Mouse (Mus musculus) common myeloid progenitor, adult 5-6 weeks (primary cell): ENCODE results near the gene Chd4. TPM values are rescaled to one million over a fixed set of nuclear protein-coding genes. Genes with fewer than 3 reads are reported as not detected.
A peak's percentile ranks its signal among the peaks of the same experiment; 100 is the strongest.

Experiments
- ATAC-seq: replicated peaks from 2 replicates; pipeline ENCODE4 v1.8.0; 2016; ENCODE audit warnings: low read depth, mild to moderate bottlenecking, moderate TSS enrichment, inconsistent platforms; ENCODE audit not compliant: poor library complexity, severe bottlenecking
- total RNA-seq: library from RNA; stranded (forward); fragments of 200-1000, 187-1606 nt; gene quantifications from 2 replicates; pipeline ENCODE4 v1.2.3, GENCODE M21; 2017

The Chd4 gene
- total RNA-seq, 1 experiment from 2014 or later = 506 TPM

DNA sequence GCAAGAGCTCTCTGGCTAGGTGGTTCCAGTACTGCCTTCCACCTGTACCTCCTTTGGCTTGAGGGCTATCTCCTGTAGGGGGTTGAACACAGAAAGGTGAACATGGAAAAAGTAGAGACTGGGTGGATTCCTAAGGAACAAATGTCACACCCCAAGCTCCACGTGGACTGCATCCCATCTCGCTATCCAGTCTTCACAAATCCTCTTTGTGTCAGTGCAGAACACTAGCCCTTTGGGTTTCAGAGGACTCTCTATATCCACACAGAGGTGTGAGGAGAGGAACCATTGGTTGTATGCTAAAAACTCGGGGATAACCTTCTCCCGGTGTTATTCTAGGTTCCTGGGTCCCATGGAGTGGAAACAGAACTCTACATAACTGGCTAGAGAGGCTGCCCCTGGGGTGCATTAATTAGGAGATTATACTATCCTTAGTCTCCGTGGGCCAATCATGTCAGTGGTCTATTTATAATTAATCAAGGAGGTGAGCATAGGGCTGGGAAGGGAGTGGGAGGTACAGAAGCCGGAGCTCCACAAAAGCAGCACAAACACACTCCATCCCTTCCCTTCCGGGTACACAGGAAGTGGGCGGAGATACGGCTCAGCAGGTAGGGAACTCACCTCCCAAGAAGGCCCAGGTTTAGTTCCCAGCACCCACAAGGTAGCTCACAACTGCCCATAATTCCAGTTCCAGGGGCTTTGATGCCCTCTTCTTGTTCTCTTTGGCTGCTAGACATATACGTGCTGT lies 5.3 kb upstream of the Chd4 start:
- ATAC-seq = no peak

DNA sequence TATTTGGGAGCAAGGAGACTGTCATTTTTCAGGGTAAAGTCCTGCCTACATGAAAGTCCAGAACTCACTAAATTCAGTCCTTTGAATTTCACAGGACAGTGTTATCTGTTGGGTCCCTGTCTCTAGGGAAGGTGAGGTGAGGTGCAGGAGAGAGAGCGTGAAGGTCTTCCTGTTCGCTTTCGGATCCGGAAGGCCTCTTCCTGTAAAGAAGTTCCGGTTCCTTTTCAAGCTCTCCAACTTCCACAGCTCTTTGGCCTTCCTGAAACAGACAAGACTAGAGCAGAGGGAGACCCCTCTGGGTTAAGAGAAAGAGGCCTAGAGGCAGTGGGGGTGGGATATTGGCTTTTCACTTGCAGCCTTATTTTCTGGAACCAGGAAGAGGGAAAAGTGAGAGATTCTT lies 3.4 kb upstream of the Chd4 start:
- no peak for ATAC-seq

DNA sequence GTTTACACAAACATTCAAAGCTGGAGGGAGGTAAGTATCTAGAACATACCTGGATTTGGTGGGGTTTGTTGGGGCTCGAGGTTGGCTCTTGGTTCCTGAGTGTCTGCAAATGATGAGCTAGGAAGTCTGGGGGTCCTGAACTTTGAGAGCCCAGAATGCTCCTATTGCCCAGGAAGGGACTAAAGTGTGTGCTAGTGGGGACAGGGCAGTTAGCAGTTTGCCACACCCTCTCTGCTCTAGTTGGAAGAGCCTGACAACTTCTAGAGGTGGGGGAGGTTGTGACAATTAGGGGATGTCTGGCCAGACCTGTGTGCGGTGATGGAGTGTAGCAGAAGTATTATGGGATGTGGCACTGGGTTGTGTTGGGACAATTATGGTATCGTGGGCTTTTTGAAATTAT lies 938 bp upstream of the Chd4 start:
- ATAC-seq = no peak

DNA sequence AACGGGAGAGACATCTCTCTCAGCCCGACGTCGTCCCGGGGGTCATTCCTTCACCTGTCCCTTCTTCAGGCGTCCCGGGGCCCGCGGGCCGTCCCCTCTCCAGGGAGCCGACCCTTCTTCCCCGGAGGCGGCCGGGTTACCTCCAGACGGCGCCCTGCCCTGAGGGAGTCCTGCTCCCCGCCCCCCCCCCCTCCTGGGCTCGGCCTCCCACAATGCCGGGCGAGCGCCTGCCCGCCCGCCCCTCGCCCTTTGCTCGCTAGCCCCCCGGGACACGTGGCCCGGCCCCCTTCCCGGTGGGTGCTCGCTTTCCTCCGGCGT lies 457 bp downstream of the Chd4 start:
- ATAC-seq = no peak

DNA sequence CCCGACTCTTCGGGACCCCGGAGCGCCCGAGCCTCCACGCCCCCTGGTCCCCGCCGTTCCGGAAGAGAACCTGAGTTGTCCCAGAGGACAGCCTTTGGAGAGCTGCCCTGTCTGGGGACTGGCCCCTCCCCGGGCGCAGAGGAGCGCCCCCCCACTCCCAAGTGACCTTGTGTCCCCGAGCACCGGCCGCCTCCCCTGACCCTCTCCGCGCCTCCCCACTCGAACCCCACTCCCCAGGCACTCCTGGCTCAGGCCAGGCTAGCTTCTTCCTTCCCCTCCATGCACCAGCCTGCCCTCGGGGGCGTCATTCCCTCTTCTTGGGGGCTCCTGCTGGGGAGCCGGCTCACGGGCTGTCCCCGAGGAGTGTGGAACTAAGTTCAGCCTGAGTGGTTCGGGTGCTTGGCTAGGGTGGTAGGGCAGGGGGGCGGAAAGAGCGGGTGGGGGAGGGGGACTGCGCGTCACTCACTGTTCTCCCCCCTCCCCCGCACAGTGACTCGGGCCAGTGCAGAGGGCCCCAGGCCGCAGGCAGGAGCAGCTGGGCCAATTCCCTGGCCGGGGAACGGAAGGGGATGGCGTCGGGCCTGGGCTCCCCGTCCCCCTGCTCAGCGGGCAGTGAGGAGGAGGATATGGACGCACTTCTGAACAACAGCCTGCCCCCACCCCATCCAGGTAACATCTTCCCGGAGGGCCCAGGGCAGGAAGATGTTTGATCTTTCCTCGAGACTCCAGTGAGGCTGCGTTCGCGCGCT lies 990 bp downstream of the Chd4 start:
- no peak; the same call in 1 of the 2 replicates for ATAC-seq

DNA sequence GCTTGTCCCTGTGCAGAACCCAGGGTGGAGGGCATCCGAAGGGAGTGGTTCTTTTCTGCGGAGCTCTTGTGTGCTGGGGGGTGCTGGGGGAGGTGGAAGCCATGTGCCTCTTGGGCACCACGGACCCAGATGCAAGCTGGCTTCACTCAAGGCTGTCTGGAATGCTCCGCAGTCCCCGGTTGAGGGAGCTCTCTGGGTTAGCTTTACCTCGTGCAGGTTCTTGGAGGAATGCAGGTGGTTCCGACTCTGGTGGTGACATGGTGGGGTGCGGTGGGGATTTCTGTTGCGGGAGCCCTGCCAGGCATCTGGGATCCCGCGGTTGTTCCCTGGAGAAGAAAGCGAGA lies 1.5 kb downstream of the Chd4 start:
- no peak for ATAC-seq

DNA sequence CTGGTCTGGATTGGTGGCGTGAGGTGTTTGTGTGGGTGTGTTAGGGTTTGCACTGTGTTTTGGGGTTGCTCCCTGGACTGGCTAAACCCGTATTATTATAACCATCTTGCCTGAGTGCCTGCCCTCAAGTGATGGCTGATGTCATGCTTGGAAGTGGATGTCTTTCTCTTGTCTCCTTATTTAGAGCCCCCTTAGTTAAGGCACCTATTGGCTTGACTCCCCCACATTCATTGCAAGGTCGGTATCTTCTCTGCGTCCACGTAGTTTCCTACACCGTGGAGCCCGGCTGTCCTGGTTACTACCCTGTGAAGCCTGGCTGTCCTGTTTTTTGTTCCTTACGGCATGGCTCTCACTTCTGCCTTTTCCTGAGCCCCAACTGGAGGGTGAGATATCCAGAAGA lies 2.2 kb downstream of the Chd4 start:
- ATAC-seq = no peak

DNA sequence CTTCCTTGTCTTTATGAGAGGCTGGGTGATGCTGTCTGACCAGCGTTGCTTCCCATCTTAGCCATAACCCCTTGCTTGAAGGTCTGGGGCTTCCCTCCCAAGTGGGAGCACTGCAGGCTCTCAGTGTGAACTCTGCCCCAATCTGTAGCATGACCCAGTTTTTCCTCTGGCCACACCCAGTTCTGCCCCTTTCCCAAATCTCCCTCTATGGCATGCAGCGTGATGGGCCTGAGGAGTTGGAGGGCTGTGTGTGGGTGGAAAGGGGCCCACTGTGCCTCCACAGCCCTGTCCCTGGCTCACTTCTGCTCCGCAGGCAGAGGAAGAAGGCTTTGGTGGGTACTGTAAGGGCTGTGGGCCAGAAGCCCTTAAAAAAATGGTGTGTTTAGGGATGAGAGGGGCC lies 2.7 kb downstream of the Chd4 start:
- no peak for ATAC-seq

DNA sequence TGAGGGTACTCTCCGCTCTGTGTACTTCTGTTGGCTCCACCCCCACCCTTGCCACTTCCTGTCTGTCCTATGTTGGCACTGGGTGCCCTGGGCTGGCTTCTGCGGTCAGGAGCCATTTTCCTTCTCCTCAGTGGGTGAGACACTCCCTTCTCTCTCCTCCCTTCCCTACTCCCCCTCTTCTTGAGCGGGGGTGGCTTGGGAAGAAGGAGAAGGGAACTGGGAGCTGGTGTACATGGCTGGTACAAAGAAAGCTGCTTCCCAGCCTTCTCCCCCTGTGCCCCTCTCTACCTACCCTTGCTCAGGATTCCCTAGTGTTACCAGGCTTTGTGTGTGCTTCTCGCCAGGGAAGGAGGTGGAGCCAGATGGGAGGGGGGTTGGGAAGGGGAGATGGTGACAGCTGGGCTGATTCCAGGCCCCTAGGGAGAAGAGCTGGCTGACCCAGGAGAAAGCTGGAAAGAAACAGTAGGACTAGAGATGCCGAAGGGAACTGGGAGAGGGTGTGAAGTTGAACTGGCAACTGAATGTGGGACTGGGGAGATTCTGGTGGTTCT lies 3.7 kb downstream of the Chd4 start:
- ATAC-seq = peak; percentile 58

DNA sequence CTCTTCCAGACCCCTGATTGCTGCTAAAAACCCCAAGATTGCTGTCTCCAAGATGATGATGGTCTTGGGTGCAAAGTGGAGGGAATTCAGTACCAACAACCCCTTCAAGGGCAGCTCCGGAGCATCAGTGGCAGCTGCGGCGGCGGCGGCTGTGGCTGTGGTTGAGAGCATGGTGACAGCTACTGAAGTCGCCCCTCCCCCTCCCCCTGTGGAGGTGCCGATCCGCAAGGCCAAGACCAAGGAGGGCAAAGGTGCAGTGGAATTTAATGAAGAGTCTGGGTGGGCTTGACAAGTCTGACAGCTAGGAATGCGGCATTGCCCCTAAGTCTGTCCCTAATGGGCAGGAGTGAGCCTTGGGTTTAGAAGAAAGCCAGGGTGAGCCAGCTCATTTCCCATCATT lies 5.7 kb downstream of the Chd4 start:
- no peak for ATAC-seq

DNA sequence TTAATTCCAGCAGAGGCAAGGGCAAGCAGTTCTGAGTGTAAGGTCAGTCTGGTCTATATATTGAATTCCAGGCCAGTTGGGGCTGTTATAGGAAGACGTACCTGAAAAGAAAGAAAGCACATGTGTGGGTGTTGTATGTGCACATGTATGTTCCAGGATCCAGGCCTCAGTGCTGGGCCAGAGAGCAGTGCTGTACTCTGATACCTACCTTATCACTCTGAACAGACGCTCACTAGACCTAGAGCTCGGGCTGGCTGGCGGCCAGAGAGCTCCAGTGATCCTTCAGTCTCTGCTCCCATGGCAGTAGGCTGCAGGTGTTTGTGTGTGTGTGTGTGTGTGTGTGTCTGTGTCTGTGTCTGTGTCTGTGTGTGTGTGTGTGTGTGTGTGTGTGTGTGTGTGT lies 8.4 kb downstream of the Chd4 start:
- ATAC-seq = peak; percentile 68

DNA sequence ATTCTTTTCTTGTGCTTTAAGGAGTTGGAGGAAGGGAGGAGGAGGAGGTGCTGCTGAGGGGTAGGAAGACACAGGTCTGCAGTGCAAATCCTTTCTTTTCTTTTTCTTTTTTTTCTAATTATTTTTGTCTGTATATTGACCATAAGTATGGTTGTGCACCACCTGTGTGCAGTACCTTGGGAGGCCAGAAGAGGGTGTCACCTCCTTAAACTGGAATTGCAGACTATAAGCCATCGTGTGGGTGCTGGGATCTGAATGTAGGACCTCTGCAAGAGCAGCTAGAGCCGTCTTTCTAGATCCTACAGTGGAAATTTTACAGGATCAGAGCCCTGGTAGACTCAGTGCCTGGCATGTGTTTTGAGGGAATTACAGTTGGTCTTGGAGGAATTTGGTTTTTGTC lies 11.9 kb downstream of the Chd4 start:
- no peak for ATAC-seq

DNA sequence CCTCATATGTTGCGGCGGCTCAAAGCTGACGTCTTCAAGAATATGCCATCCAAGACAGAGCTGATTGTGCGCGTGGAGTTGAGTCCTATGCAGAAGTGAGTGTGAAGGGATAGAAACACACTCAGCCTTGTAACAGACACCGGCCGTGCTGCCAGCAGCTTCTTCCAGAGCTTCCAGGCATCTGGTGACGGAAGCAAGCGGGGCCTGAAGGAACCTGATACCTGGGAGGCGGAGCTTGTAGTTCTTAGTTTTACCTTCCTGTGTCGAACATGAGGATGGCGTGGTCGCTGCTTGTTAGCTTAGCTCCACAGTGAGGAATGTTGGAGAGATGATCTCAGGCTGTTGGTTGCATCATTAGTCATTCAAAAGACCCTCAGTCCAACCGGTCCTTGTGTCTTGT lies 13.6 kb downstream of the Chd4 start:
- ATAC-seq = no peak

DNA sequence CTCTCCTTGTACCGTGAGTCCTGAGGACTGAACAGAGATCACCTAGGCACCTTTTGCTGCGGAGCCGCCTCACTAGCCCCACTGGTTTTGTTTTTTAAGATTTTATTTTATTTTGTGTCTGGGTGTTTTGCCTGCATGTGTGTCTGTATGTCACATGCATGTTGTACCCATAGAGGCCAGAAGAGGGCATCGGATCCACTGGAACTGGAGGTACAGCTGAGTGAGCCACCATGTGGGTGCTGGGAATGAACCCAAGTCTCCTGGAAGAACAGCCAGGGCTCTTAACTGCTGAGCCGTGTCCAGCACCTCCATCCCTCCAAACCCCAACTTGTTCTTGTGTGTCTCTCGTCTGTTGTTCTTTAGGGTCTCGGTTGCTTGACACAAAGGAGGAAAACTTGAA lies 15.1 kb downstream of the Chd4 start:
- ATAC-seq = peak; percentile 55

DNA sequence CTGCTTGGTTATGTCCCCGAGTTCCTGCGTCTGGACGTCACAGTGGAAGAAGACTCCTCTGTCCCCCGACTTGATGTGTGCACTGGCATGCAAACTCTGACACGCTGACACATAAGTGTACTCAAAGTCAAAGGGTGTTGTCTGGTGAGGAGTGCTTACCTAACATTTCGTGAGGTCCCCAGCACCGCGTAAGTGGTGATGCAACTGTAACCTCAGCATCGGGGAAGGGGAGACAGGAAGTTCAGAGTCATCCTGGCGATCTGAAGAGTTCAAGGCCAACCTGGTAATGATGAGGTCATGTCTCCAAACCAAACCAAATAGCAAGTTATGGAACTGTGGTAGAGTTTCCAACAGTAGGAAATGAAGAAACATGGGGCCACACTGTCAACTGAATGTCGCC lies 16.8 kb downstream of the Chd4 start:
- peak; percentile 31; the same call in 1 of the 2 replicates for ATAC-seq

DNA sequence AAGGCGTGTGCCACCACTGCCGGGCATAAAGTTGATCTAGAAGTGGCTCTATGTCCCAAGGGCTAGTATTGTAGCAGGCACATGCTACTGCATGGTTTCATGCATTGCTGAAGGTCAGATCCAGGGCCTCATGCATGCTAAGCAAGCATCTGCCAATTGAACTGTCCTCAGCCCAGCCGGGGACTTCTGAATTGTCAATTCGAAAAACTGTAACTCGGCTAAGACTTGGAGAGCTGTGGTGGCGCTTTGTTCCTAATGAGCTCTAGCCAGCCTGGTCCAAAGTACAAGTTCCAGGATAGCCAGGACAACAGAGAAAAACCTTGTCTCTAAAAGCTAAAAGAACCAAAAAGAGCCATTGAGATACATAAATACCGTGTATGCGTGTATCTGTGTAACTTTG lies 23.6 kb downstream of the Chd4 start:
- no peak for ATAC-seq

DNA sequence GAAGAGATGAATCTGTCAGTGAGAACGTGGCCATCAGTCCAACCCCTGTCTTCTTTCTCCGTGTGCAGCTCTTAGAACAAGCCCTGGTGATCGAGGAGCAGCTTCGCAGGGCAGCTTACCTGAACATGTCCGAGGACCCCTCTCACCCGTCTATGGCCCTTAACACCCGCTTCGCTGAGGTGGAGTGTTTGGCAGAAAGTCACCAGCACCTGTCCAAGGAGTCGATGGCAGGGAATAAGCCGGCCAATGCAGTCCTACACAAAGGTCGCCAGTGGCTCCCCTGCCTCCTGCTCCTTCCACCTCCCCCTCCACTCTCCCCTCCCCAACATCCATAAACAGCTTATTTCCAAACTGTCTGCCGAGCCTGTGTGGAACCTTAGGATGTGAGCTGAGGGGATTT lies 32.9 kb downstream of the Chd4 start:
- ATAC-seq = no peak

DNA sequence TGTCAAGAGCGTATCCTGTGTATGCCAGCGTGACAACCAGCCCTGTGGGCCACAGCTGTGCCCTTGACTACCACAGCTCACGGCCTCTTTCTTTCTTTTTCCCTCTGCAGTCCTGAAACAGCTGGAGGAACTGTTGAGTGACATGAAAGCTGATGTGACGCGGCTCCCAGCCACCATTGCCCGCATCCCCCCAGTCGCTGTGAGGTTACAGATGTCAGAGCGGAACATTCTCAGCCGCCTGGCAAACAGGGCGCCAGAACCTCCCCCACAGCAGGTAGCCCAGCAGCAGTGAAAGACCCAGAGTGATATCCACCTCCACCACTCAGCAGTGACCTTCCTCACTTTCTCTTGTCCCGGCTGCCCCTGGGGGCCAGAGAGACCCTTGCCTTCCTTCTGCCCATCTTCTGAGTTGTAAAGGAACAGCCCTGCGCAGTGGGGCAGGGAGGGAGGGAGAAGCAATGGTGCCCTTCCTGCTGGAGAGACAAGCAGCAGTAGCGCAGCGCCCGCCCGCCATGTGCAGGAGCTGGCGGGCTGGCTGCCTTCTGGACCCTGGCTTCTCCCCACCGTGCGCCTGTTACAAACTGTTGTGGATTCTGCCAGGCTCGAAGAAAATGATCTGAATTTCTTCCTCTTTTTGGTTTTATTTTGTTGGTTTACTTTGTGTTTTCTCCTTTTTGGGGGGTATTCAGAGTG lies 34.1 kb downstream of the Chd4 start:
- no peak for ATAC-seq

DNA sequence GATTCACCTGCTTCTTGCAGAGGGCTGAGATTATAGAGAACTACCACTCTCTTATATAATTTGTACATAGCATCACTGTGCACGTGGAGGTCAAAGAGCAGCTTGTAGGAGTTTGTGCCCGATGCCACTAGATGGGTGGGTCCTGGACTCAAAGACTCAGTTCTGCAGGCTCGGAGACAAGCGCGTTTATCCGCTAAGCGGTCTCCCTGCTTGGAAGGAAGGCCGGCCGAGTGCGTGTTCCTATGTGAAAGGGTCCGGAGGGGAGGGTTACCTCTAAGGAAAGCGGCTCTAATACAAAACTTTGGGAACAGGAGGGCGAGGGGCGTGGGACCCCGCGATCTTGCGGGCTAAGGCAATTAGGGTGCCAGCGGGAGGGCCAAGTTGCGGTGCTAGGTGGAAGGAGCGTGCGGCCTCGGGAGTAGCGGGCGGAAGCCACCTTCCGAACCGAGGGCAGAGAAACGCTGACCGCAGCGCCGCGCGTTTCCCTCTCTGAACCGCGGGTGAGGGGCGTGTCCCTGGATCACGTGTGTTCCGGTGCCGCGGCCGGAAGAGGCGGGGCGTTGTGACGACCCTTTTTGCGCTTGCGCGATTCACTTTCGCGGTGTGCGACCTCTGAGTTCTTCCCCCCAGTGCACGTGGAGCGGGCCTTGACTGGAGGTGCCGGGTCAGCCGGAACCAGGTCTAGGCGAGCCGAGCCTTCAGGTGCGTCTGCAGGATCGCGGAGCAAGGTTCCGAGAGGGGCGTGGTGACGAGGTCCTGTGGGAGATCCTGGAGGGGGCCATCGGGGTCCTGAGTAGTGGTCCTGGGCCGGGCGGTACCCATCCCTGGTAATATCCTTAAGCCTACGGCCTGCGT lies 35.7 kb downstream of the Chd4 start, which contains the start of gene Nop2:
Nop2 (plus strand) TSS at position 608 of the 855 bp plus-strand sequence.
- ATAC-seq = peak; percentile 91

DNA sequence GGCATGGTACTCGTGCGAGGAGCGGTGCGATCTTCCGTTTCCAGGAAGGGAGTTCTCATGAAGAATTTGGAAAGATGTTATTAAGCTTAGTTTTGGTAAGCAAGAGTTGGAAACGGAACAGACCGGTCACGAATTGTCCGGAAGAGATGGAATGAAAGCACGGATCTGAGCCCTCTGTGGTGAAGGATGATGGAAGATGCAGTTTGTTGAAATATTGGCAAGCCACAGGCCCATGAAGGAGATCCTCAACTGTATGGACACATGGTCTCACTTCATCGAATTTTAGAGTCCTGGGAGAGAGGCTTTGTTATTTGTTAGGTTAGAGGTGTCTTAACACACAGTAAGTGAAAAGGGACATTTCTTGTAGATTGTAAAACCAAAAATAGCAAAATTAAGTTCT lies 36.7 kb downstream of the Chd4 start:
- no peak for ATAC-seq
